Mouse (Mus musculus): Measurements from ENCODE around the gene Cmtm6.

DNA sequence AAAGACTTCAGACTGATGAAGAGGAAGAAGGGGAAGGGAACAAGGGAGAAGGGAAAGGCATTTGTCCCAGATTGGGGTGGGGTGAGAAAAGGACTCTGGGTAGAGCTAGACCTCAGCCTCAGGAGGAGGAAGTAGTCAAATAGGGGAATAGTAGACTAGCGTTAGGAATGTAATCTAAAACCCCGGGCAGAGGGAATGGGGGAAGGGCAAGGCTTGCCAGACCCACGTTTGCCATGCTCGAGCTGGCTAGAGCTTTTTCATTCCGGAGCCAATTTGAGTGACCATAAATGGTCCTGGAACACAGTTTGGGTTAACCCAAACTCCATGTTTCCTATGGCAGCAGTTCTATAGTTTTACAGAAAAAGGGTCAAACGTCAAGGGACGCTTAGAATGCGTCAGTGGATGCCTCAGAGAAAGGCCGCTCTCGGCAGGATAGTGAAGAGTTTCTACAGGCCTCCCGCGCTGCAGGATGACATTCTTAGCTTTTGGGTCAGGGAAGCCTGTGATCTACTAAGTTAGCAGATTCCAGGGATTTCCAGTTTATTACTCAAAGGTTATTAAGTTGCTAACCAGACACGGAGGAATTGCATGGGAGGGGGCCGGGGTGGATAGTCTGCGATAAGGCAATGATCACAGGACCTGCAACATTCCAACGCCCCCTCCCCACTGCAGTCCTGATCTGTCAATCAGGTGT lies 54.7 kb downstream of the Cmtm6 start:
- no peak for TF ChIP-seq POLR2A (IDR thresholded peaks at IDR 0.05; ENCODE audit: control insufficient read depth, extremely low read depth, insufficient read depth, low read length, poor library complexity)
- no peak for TF ChIP-seq CTCF (IDR thresholded peaks at IDR 0.05; ENCODE audit: borderline replicate concordance, control insufficient read depth, extremely low read depth, insufficient read depth, low read length, poor library complexity)

Data from thymus, adult 2 months (tissue).